Mouse (Mus musculus) neural tube, embryonic 13.5 days (tissue): Measurements from ENCODE around the gene Gtpbp4. TPM values are rescaled to one million over a fixed set of nuclear protein-coding genes. Genes with fewer than 3 reads are reported as not detected.
"Not testable (repeated sequence)": the region's sequence is repeated elsewhere in the genome, so short reads cannot be mapped to it uniquely, and the experiment has no call there.

Experiments used
- ATAC-seq: fragments of 200-750 bp; cut with Nextera tagmentation; 2 replicates; pipeline ENCODE4 v1.8.0; 2017; ENCODE audit warnings: low read depth, mild to moderate bottlenecking, moderate TSS enrichment, moderate library complexity
- H3K27ac ChIP-seq: fragments of 300-500 bp; sonication (generic); replicated peaks from 2 replicates; pipeline ENCODE4 v1.5.1; 2015; ENCODE audit warnings: moderate library complexity, mild to moderate bottlenecking, inconsistent platforms
- H3K27me3 ChIP-seq: fragments of 300-500 bp; sonication (generic); 2 replicates; pipeline ENCODE4 v1.6.1; 2015; ENCODE audit warnings: mild to moderate bottlenecking, inconsistent platforms
- H3K36me3 ChIP-seq: fragments of 300-500 bp; sonication (generic); 2 replicates; pipeline ENCODE4 v1.6.1; 2015; ENCODE audit warnings: mild to moderate bottlenecking, inconsistent platforms
- H3K4me1 ChIP-seq: fragments of 300-500 bp; sonication (generic); replicated peaks from 2 replicates; pipeline ENCODE4 v1.6.1; 2015; ENCODE audit warnings: inconsistent platforms
- H3K4me2 ChIP-seq: fragments of 300-500 bp; sonication (generic); 2 replicates; pipeline ENCODE4 v1.6.1; 2015; ENCODE audit warnings: inconsistent platforms, mild to moderate bottlenecking, moderate library complexity
- H3K4me3 ChIP-seq: fragments of 300-500 bp; sonication (generic); 2 replicates; pipeline ENCODE4 v1.5.1; 2015; ENCODE audit warnings: mild to moderate bottlenecking, inconsistent platforms
- H3K9ac ChIP-seq: fragments of 300-500 bp; sonication (generic); 2 replicates; pipeline ENCODE4 v1.6.1; 2015; ENCODE audit warnings: moderate library complexity, mild to moderate bottlenecking, inconsistent platforms
- H3K9me3 ChIP-seq: fragments of 300-500 bp; sonication (generic); 2 replicates; pipeline ENCODE4 v1.6.1; 2016; ENCODE audit warnings: inconsistent platforms
- WGBS: fragments of 180-500 bp; shearing (Covaris S2); methylation state at CpG from one replicate; pipeline ENCODE4 v1.1.7; 2015; 5-methylcytosine and 5-hydroxymethylcytosine counted together
- polyA plus RNA-seq: library from polyadenylated mRNA; unstranded; fragments of >200 nt; fragmentation: Nextera tagmentation; extraction: Ambion mirVana; gene quantifications from 2 replicates; pipeline ENCODE4 v1.2.1, GENCODE M21; 2015

The Gtpbp4 gene
- polyA plus RNA-seq, 1 experiment from 2014 or later, result 71.8 TPM

- Histone ChIP-seq H3K27ac (no peak overlapping the region), H3K4me3 (no peak overlapping the region), H3K9me3 (no peaks in the 10 kb centered on the region), H3K9ac (no peak overlapping the region), H3K27me3 (no peaks in the 10 kb centered on the region), H3K4me2 (no peak overlapping the region), H3K4me1 (0 out of 2 replicates have a peak, but pooled peaks cover 4% of the 10 kb centered on the region), H3K36me3 (no peaks in the 10 kb centered on the region)
- ATAC-seq, result no peak
- WGBS, result 3% methylated on average over 8 of the region's 8 CpGs
These were observed 21.3 kb upstream of the Gtpbp4 start for GRCm38 (mm10) chr13:9017190-9017589.

GRCm38 (mm10) chr13:9014431-9014830 lies 18.5 kb upstream of the Gtpbp4 start:
- WGBS, result 37% methylated on average over 3 of the region's 3 CpGs

GRCm38 (mm10) chr13:9013483-9013882 lies 17.6 kb upstream of the Gtpbp4 start:
- Histone ChIP-seq H3K27me3 (no peaks in the 10 kb centered on the region), H3K9me3 (no peaks in the 10 kb centered on the region), H3K4me2 (no peak overlapping the region), H3K4me1 (0 out of 2 replicates have a peak, but pooled peaks cover 4% of the 10 kb centered on the region), H3K36me3 (no peaks in the 10 kb centered on the region), H3K9ac (no peak overlapping the region), H3K27ac (no peak overlapping the region), H3K4me3 (no peak overlapping the region)
- no peak for ATAC-seq
- 61% methylated on average over 1 of the region's 1 CpGs for WGBS

More at GRCm38 (mm10) chr13:9014431-9014830, 18.5 kb upstream of the Gtpbp4 start:
- no peaks in the 10 kb centered on the region for H3K27me3 ChIP-seq
- no peak overlapping the region for H3K9ac ChIP-seq
- no peak overlapping the region for H3K4me3 ChIP-seq
- no peak for ATAC-seq
- H3K36me3 ChIP-seq, result no peaks in the 10 kb centered on the region
- H3K4me1 ChIP-seq, result 0 out of 2 replicates have a peak, but pooled peaks cover 4% of the 10 kb centered on the region
- H3K9me3 ChIP-seq, result no peaks in the 10 kb centered on the region
- no peak overlapping the region for H3K4me2 ChIP-seq
- no peak overlapping the region for H3K27ac ChIP-seq

- no peak overlapping the region for H3K9ac ChIP-seq
- H3K4me3 ChIP-seq, result no peak overlapping the region
- no peaks in the 10 kb centered on the region for H3K9me3 ChIP-seq
- no peaks in the 10 kb centered on the region for H3K27me3 ChIP-seq
- H3K36me3 ChIP-seq, result no peaks in the 10 kb centered on the region
- WGBS, result 49% methylated on average over 12 of the region's 12 CpGs
- H3K4me2 ChIP-seq, result no peak overlapping the region
- H3K27ac ChIP-seq, result no peak overlapping the region
- ATAC-seq, result no peak
- H3K4me1 ChIP-seq, result no peaks in the 10 kb centered on the region
These were observed 15.9 kb upstream of the Gtpbp4 start for GRCm38 (mm10) chr13:9011596-9012350.

- Histone ChIP-seq H3K4me2 (no peak overlapping the region), H3K27ac (no peak overlapping the region), H3K36me3 (no peaks in the 10 kb centered on the region), H3K27me3 (no peaks in the 10 kb centered on the region), H3K9me3 (no peaks in the 10 kb centered on the region), H3K4me1 (no peaks in the 10 kb centered on the region), H3K4me3 (no peak overlapping the region), H3K9ac (no peak overlapping the region)
- ATAC-seq, result no peak
- 79% methylated on average over 2 of the region's 2 CpGs for WGBS
These were observed 7.4 kb upstream of the Gtpbp4 start for GRCm38 (mm10) chr13:9003306-9003705.

- H3K4me3 ChIP-seq, result no peak overlapping the region
- no peaks in the 10 kb centered on the region for H3K9me3 ChIP-seq
- ATAC-seq, result no peak
- no peaks in the 10 kb centered on the region for H3K36me3 ChIP-seq
- no peak overlapping the region for H3K9ac ChIP-seq
- no peak overlapping the region for H3K4me2 ChIP-seq
- H3K27me3 ChIP-seq, result no peaks in the 10 kb centered on the region
- H3K27ac ChIP-seq, result no peak overlapping the region
- WGBS, result 82% methylated on average over 8 of the region's 8 CpGs
- H3K4me1 ChIP-seq, result peaks cover 14% of the 10 kb centered on the region
These were observed 3.6 kb upstream of the Gtpbp4 start for GRCm38 (mm10) chr13:8999464-8999863.

GRCm38 (mm10) chr13:8997221-8997620 lies 1.3 kb upstream of the Gtpbp4 start:
- H3K4me1 ChIP-seq, result peaks cover 23% of the 10 kb centered on the region
- H3K9me3 ChIP-seq, H3K27ac ChIP-seq, H3K4me3 ChIP-seq, ATAC-seq, H3K36me3 ChIP-seq, H3K9ac ChIP-seq, H3K27me3 ChIP-seq, H3K4me2 ChIP-seq: not testable (repeated sequence)
- 88% methylated on average over 5 of the region's 5 CpGs for WGBS

- ATAC-seq, result peak; percentile 79
- peaks cover 14% of the 10 kb centered on the region; the same call in 1 of the 2 replicates for H3K36me3 ChIP-seq
- WGBS, result 5% methylated on average over 33 of the region's 33 CpGs
- H3K4me1 ChIP-seq, result peaks cover 23% of the 10 kb centered on the region
- peak overlapping the region; percentile 78 for H3K27ac ChIP-seq
- H3K4me2 ChIP-seq, result peak overlapping the region; percentile 94
- H3K9ac ChIP-seq, result peak overlapping the region; percentile 94
- H3K9me3 ChIP-seq, result no peaks in the 10 kb centered on the region
- peak overlapping the region; percentile 99 for H3K4me3 ChIP-seq
- H3K27me3 ChIP-seq, result no peaks in the 10 kb centered on the region
These were observed 509 bp downstream of the Gtpbp4 start for GRCm38 (mm10) chr13:8995159-8995989.

- no peak overlapping the region for H3K4me3 ChIP-seq
- H3K4me1 ChIP-seq, result peaks cover 23% of the 10 kb centered on the region
- peaks cover 44% of the 10 kb centered on the region for H3K36me3 ChIP-seq
- H3K4me2 ChIP-seq, result no peak overlapping the region
- no peak overlapping the region for H3K27ac ChIP-seq
- no peaks in the 10 kb centered on the region for H3K27me3 ChIP-seq
- WGBS, result 90% methylated on average over 6 of the region's 6 CpGs
- H3K9ac ChIP-seq, result no peak overlapping the region
- ATAC-seq, result no peak
- no peaks in the 10 kb centered on the region for H3K9me3 ChIP-seq
These were observed 3.7 kb downstream of the Gtpbp4 start for GRCm38 (mm10) chr13:8992231-8992630.

GRCm38 (mm10) chr13:8972972-8973371 lies 22.9 kb downstream of the Gtpbp4 start:
- no peak overlapping the region for H3K9ac ChIP-seq
- no peak overlapping the region for H3K4me3 ChIP-seq
- WGBS, result 95% methylated on average over 3 of the region's 3 CpGs
- H3K27me3 ChIP-seq, result no peaks in the 10 kb centered on the region
- peaks cover 92% of the 10 kb centered on the region for H3K36me3 ChIP-seq
- no peak overlapping the region for H3K4me2 ChIP-seq
- no peaks in the 10 kb centered on the region for H3K9me3 ChIP-seq
- no peak overlapping the region for H3K27ac ChIP-seq
- H3K4me1 ChIP-seq, result no peaks in the 10 kb centered on the region
- no peak for ATAC-seq

- Histone ChIP-seq H3K36me3 (peaks cover 92% of the 10 kb centered on the region), H3K27ac (no peak overlapping the region), H3K27me3 (no peaks in the 10 kb centered on the region), H3K9ac (no peak overlapping the region), H3K4me3 (no peak overlapping the region), H3K9me3 (no peaks in the 10 kb centered on the region), H3K4me2 (no peak overlapping the region), H3K4me1 (no peaks in the 10 kb centered on the region)
- no peak for ATAC-seq
These were observed 23.5 kb downstream of the Gtpbp4 start for GRCm38 (mm10) chr13:8972369-8972768.

GRCm38 (mm10) chr13:8967742-8968141 lies 28.1 kb downstream of the Gtpbp4 start:
- Histone ChIP-seq H3K9ac (no peak overlapping the region), H3K27ac (no peak overlapping the region), H3K27me3 (no peaks in the 10 kb centered on the region), H3K9me3 (no peaks in the 10 kb centered on the region), H3K4me3 (no peak overlapping the region), H3K4me1 (no peaks in the 10 kb centered on the region), H3K4me2 (no peak overlapping the region), H3K36me3 (peaks cover 52% of the 10 kb centered on the region)
- WGBS, result 93% methylated on average over 8 of the region's 8 CpGs
- ATAC-seq, result no peak
